Mouse (Mus musculus) heart, postnatal 14 days (tissue): ENCODE results near the gene Pigu. TPM values are rescaled to one million over a fixed set of nuclear protein-coding genes. Genes with fewer than 3 reads are reported as not detected.

ENCODE experiments used
- DNase-seq, 2 experiments: peaks; one replicate each; pipeline ENCODE4 v3.0.0; 2021 to 2022
- intact Hi-C: fragments of 180-260 bp; cut with DNase I; formaldehyde crosslinking; loops from one replicate; pipeline ENCODE4 v1.15.1; 2025
- total RNA-seq, 2 experiments: library from RNA; stranded (reverse); gene quantifications; 2 replicates each; pipeline ENCODE4 v1.2.3; 2021

Gene Pigu
- total RNA-seq, 2 experiments from 2014 or later, result 29.6 TPM

DNA sequence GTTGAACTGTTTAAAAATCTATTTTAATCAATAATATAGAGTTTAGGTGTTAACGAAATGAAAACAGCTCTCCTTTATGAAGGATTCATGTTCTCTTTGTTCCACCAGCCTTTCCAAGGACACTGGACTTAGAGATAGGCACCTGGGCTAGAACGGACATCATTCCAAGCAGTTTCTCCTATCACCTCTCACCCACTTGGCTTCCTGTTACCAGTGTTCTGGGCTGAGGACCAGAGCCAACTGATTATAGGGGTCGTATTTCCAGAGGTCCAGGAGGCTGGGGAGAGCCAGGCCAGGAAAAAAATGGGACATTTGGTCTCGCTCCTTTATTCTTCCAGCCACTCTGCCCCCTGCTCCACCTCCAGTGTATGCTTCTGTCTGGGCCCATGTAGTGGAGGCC, 15.2 kb upstream of the Pigu start:
- peak in 1 of 2 experiments; percentile 61 for DNase-seq
- intact Hi-C loops, result no loop called here

DNA sequence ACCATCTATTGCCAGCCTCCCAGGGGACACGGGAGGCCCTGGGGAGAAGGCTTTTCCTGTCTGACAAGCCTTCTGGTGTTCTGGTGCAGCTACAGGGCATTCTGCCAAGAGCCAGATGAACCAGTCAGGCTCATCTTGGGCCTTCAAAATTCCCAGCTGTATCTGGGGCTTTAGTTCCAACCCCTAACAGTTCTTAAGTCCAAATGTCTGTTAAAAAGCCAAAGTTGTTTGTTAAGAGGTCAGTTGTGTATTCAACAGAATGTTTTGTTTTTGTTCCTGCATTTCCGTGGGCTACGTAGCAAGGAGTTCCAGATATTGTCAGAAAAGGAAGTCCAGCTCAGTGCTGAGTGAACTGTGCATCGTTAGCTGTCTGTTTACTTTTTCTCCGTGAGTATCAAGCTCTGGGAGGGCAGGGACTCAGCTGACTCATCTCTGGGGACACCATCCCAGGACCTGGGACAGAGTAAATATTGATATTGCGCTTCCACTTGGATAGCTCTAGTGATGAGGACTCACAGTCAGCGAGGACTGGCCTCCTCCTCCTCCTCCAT, 12.2 kb upstream of the Pigu start:
- intact Hi-C loops, result no loop called here
- DNase-seq, result peak; percentile 75 to 78

DNA sequence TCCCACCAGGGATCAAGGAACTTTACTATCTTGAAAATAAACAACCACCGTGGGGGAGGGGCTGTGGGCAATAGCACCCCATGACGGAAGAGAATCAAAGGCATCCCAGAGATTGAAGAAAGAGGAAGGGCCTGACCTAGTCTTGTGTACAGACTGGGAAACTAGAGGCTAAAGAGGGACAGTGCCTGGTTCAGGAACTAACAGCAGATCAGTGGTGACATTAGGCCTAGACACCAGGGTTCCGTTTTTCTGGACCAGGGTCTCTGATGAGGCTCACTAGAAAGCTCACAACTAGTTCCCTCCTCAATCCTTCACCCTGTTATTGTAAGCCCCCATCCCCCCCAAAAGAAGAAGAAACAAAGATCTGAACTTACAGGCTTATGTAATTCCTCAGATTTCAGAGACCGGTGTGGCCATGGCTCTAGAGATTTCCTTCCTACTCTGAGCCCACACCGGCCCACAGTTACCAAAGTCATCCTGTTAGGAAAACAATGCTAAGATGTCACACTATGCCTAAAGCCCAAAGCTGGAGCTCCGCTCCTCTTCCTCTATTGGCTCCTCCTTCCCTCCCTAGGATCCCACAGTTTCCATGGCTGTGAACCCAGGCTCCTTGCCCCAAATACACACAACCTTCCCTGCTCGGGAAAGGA, 10.5 kb upstream of the Pigu start:
- intact Hi-C loops, result no loop called here

DNA sequence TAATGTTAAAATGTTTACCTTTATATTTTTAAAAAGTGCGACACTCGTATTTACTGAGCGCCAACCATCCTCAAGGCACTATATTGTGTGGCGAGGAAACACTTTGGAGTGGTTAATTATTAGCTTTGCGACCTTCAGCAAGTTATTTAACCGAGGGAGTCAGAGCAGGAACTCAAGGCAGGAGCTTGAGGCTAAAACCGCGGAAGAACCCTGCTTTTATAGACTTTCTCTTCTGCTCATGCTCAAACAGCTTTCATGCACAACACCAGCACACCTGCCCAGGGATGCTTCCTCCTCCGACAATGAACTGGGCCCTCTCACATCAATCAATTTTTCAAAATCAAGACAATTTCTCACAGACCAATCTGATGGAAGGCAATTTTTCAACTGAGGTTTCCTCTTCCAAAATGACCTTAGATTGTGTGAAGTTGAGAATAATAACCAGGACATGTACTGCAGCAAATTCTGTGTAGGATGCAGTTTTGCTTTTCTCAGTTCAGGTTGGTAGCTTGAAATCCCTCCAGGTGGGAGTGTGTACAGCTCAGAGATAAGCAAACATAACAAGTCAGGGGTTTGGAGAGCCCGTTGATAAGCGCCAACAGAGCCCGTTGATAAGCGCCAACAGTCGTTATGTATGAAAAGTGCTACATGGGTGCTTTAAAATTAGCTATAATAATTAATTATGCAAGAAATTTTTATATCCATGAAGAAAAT, 613 bp upstream of the Pigu start:
- intact Hi-C loops, result loop anchor here (2.0 kb wide), 1 partner anchor 25 kb away; no protein-coding TSS in a partner anchor
- DNase-seq, result no peak

More for the DNA sequence above, 10.5 kb upstream of the Pigu start:
- DNase-seq, result no peak

DNA sequence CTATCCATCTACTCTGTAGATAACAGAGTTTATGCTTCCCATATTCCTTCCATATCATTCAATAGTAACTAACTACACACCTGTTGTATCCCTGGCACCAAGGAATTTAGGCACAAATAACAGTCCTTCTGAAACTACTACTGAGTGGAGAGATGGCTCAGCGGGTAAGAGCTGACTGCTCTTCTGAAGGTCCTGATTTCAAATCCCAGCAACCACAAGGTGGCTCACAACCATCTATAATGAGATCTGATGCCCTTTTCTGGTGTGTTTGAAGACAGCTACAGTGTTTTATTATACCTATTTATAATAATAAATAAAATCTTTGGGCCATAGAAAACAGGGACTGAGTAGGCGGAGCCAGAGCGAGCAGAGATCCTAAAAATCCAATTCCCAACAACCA, 2.8 kb downstream of the Pigu start:
- intact Hi-C loops, result no loop called here
- DNase-seq, result no peak

DNA sequence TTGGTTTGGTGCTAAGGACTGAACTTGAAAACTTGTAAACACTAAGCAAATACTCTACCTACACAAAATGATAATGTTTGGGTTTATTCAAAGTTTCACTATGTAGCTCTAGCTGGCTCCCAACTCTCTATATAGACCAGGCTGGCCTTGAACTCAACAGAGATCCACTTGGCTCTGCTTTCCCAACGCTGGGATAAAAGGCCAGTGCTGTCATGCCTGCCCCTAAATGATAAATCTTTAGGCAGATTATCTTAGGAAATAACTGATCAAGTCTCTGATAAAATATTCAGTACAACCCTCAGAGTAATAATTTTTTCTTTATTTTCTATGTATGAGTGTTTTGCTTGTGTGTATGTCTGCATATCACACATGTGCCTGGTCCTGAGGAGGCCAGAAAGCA, 10.6 kb downstream of the Pigu start:
- no peak for DNase-seq
- intact Hi-C loops, result no loop called here

DNA sequence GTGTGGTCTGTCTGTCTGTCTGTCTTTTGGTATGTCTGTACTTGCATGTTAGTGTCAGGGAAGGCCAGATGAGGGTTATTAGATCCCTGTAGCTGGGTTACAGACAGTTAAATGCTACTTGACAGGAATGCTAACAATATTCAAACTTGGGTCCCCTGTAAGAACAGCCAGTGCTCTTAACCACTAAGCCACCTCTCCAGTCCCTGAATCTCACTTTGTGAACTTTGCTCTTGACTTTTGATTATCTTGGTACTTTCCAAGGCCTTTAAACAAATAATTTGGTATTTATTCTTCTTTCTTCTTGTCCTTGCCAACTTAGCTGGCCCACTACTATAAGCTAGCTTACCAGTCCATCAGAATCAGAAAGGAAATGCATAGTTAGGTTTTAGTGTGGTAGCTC, 17.1 kb downstream of the Pigu start:
- intact Hi-C loops, result no loop called here
- DNase-seq, result no peak

DNA sequence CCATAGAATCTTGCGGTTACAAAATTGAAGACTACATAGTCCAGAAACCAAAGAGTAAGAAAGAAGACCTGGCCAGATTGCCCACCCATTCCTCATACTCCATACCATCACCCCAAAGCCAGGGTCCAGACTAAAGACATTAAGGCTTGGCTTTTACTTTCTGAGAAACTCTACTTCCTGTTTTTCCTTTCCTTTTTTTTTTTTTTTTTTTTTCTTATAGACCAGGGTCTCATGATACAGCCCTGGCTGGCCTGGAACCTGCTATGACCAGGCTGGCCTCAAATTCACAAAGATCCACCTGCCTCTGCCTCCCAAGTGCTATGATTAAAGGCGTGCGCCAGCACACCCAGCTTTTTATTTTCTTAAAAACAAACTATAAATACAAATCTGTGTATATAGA, 21.0 kb downstream of the Pigu start:
- DNase-seq, result no peak
- intact Hi-C loops, result no loop called here

DNA sequence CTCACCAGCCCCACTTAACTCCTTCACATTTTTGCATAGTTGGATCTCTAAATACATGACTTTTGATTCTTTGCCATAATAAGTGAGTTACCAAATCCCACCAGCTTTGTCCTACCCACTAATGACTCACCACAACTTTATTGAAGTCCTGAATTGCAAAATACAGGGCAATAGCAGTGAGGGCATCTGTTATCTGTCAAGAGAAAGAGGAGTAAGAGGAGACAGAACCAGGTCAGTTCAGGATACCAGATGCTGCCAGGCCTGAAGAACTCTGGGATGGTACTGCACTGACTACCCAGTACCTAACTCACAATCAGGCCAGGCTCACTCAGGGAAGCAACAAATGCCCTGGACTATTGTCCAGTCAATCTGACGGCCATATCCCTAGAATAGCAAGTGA, 22.0 kb downstream of the Pigu start:
- DNase-seq, result no peak

DNA sequence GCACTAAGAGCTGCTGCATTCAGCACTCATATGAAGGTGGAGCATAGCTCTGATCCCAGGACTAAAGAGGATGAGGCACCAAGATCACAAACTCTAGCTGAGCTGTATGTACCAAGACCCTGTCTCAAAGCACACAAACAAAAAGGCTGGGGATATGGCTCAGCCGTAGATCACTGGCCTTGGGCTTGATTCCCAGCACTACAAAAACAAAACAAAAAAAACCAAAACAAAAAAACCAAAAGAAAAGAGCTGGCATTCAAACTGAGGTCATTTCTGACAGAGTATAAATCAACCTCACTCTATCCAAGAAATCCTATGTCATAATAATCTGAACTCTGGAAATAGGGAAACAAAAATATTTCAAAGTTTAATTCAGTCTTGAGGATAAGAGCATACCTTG, 23.8 kb downstream of the Pigu start:
- intact Hi-C loops, result no loop called here
- no peak for DNase-seq

More for the DNA sequence above, 22.0 kb downstream of the Pigu start:
- intact Hi-C loops, result no loop called here

DNA sequence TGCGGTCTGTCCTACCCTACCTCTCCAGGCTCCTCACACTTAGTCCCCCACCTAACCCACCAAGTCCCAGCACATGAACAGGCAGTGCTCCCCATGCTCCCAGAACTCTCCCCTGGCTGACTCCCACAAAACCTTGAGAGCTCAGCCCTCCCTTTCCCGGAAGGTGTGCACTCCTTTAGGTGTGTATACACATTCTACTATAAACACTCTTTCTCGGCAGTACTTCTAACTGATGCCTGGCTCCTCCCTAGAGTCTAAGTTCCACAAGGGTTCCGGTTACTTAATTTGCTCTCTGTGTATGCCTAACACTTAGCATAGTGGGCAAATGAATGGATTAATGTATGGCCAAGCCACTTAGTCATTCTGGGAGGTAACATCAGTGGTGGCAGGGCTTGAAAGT, 25.9 kb downstream of the Pigu start:
- intact Hi-C loops, result no loop called here
- no peak for DNase-seq

DNA sequence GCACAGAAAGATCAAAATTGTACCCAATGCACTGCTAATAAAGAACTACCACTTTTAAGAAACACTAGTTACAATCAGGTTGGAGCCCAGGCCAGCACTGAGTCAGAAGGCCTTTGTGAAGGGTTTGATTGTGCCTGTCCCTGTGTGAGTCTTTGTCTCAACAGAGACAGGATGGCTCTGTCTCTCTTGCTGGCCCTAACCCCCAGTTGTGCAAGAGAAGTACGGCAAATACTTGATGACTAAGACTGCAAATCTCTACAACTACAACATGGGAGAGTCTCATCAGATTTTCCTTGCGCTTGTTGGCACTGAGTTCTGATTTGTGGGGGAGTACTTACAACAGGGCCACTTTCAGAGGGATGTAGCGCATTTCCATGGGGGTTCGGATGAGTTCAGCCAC, 26.4 kb downstream of the Pigu start:
- DNase-seq, result no peak
- intact Hi-C loops, result no loop called here

DNA sequence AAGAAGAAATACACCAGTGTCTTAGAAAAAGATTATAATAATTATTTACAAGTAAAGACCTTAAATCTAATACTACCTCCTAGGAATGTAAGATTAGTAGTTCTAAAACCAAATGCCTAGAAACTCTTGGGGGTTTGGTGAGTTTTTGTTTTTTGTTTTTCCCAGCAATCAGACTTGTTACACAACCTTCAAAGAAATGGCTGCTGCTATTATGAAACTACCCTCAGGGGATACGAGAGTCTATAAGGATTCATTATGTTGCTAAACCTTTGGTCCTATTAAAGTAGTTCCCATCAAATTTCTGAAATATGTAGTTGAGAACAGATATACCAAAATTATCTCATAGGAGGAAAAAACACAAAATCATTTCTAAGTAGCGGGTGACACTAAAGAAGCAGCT, 27.5 kb downstream of the Pigu start:
- no peak for DNase-seq
- intact Hi-C loops, result no loop called here

DNA sequence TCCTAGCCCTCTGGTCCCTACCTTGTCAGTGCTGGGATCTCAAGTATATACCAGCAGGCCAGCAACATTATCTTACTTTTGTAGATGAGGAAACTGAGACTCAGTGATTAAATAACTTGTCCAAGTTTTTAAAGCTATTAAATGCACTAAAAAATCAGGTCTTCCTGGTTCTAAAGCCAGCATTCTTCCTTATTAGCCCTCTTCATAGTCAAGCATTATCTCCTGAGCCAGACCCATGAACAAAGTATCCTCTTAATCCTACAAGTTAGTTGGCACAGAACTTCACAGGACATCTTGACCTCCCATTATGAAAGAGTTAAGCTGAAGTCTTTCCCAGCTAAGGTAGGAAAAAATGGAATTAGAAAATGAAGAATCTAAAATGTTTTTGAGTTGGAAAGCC, 28.3 kb downstream of the Pigu start:
- intact Hi-C loops, result no loop called here
- DNase-seq, result no peak

DNA sequence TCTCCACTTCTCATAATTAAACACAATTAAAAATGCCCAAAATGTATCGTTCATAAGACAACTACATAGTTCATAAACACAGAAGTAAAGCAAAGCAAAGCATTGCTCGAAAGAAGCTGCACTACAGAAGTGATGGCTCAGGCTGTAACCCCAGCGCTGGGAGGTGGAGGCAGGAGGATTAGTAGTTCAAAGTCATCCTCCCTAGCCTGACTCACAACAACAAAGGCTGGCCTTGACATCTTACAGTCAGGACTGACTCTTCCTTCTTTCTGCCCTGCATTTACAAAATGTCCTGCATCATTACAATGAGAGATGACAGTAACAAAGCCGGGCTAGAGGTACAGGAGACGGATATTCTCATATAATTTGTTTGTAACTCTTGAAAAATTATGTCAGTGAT, 29.3 kb downstream of the Pigu start:
- DNase-seq, result no peak
- intact Hi-C loops, result no loop called here

DNA sequence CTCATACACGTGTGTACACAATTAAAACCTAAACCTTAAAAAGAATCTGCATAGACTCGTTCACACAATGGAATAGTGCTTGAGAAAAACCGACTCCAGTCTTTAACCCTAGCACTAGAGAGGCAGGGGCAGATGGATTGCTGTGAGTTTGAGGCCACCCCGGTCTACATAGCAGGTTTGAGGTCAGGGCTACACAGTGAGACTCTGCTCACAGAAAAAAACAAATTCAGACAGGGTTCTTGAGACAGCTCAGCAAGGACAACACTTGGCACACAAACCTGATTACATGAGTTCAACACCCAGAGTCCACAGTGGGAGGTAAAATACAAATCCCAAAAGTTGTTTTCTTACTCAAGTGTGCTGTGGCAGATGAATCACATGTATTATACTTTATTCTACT, 31.2 kb downstream of the Pigu start:
- intact Hi-C loops, result no loop called here
- no peak for DNase-seq

DNA sequence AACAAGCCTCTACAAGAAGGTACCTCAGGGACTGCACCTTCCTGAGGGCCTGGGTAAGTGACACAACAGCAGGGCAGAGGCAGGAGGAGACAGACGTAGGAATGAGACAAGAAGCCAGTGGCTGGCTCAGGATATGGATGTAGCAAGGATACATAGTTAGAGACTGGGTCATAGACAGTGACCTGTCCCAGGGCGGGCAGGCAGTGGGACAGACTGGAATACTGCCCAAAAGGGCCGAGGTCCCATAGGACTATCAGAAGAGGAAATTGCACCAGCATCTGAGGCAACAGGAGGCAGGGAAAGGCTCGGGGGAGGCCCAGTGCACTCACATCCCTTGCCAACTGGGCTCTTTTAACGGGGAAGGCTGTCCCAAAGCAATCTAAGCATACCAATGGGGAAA, 36.6 kb downstream of the Pigu start:
- intact Hi-C loops, result no loop called here
- peak; percentile 21 to 47 for DNase-seq

DNA sequence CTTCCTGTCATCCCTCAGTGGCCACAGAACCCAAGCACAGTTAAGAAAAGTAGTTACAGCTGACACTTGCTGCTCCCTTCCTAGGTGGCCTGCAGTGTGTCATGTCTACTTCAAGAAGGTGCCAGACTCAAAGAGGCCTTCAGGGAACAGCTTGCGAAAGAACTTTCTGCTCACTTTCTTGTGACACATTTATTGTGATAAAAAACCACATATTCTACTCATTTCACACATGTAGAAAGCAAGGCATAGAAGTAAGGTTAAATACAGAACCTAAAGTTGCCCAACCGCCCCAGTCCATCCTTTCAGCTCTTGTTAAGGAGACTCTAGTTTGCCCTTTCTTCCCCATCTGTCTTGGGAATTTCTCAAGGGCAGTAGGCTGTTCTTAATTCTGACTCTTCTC, 38.6 kb downstream of the Pigu start:
- no peak for DNase-seq
- intact Hi-C loops, result no loop called here

DNA sequence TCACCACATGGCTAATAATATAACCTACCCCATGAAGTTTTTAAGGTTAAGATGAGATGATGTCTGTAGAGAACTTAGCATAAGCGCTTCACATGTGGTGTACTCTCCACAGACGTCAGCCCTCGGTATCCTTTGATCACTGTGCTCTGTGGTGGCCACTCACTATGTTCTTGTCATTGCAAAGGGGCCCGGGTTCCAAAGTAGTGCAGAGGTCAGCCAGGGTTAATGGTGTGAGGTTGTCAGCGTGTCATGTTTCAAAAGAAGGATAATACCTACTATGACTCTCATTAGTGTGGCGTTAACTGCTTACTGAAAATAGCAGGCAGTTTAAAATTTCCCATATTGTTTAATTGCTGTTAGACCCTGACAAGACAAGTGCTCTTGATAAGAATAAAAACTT, 43.6 kb downstream of the Pigu start:
- intact Hi-C loops, result no loop called here
- DNase-seq, result no peak

DNA sequence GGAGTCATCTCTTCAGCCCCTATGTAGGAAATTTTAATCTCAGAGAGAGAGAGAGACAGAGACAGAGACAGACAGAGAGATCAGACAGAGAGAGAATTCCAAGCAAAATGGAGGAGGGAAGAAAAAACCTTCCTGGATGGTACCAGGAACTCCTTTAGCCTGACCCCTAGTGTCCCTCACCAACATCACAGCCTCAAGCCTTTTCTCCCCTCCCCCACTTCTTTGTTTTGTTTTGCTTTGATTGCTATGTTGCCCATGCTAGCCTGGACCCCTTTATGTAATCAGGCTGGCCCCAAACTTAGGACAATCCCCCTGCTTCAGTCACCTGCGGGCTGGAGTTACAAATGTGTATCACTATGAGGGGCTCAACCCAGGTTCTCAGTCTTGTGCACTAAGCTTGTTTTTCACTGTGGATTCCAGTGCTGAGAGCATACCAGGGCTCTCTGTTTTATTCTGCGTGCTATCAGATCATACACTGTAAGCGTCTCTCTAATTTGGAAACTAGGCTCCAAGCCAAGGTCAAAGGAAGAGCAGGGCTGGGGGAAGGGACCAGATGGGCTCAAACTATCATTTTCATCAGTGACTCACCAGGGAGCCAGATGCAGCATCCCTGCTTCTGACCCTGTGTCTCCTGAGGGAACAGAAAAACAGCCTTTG, 48.2 kb downstream of the Pigu start:
- intact Hi-C loops, result no loop called here
- DNase-seq, result peak in 1 of 2 experiments; percentile 37

DNA sequence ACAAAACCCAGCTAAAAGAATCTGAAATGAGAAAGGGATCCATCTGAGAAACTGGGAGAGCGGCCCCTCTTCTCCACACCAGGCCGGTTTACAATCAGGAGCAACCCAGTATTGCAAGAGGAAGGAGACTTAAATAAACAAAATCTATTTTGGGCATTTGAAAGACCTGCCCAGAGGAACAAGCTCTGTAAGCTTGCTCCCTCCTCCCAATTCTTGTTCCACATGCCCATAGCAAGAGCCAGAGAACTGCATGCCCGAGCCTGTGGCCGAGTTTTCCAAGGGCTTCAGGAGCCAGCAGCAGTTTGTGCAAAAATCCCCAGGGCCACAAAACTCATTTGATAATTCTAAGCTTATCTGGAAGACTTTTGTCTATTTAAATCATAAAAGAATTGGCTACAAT, 57.7 kb downstream of the Pigu start:
- intact Hi-C loops, result loop anchor here (5.0 kb wide), 1 partner anchor 83 kb away; the partner anchor contains the start of gene Trp53inp2
- DNase-seq, result peak in 1 of 2 experiments; percentile 37
